Mouse (Mus musculus): ENCODE measurements around the gene Rnf227. TPM values are rescaled to one million over a fixed set of nuclear protein-coding genes. Genes with fewer than 3 reads are reported as not detected.

Rnf227 gene
- polyA plus RNA-seq, 1 experiment from 2014 or later: 23.7 TPM

DNA sequence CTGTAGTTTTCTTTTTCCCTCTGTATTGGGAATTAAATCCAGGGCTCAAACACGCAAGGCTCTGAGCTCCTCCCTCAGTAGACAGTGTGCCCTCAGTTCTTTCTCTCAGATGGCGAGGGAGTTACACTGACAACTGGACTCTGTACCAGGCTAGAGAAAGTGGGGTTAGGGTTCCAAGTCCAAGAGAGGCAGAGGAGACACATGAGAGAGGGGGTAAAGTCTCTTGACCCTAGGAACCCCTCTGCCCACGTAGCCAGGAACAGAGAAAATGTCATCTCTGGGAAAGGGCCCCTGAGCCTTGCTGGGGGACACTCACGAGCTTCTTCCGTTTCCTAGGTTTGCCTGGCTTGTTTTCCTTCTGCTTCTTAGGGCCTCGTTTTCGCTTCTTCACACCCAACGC, 24.1 kb downstream of the Rnf227 start:
- no peak for ATAC-seq (replicated peaks; ENCODE audit: insufficient number of reproducible peaks, low FRiP score, low TSS enrichment, low read depth)
- no peak overlapping the region for H3K4me2 ChIP-seq (ENCODE audit: low read depth, low read length)
- 0 out of 2 replicates have a peak overlapping the region, but pooled peaks have one; percentile 16 for H3K27ac ChIP-seq (replicated peaks; ENCODE audit: low read depth, low read length)
- no peaks in the 10 kb centered on the region for H3K9me3 ChIP-seq (replicated peaks; ENCODE audit: control insufficient read depth, low read length)
- H3K4me1 ChIP-seq (ENCODE audit: control insufficient read depth, insufficient read depth, low read length): peaks cover 15% of the 10 kb centered on the region
- H3K36me3 ChIP-seq (replicated peaks; ENCODE audit: control insufficient read depth, insufficient read depth, low read depth, low read length): peaks cover 27% of the 10 kb centered on the region
- 44% methylated on average over 8 of the region's 8 CpGs for WGBS
- no peaks in the 10 kb centered on the region for H3K27me3 ChIP-seq (ENCODE audit: control insufficient read depth, insufficient read depth, low read length)
- no peak for DNase-seq (ENCODE audit: low spot score)
- H3K9ac ChIP-seq (replicated peaks; ENCODE audit: low read length): no peak overlapping the region
- H3K4me3 ChIP-seq (ENCODE audit: low read depth, low read length): no peak overlapping the region

DNA sequence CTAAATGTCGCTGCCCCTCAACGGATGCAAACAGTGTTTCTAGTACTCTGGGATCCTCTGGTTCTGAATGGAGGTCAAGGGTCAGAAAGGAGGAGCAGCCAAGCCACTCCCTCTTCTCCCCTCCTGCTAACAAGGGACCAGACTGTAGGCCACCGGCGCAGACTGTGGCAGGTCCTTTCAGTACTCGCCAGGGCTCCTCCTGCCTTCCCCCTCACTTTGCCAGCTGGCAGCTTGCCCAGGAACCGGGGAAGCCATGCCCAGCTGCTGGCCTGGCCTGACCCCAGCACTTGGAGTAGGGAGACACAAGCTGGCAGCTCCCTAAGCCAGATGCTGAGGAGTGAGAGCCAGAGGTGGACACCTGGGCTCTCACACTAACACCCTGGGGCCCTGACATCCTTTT, 24.6 kb downstream of the Rnf227 start:
- Histone ChIP-seq H3K36me3 (replicated peaks; ENCODE audit: control insufficient read depth, insufficient read depth, low read depth, low read length) (peaks cover 23% of the 10 kb centered on the region), H3K4me1 (ENCODE audit: control insufficient read depth, insufficient read depth, low read length) (peaks cover 15% of the 10 kb centered on the region), H3K9me3 (replicated peaks; ENCODE audit: control insufficient read depth, low read length) (no peaks in the 10 kb centered on the region), H3K27ac (replicated peaks; ENCODE audit: low read depth, low read length) (peak overlapping the region; percentile 96; the same call in 1 of the 2 replicates), H3K27me3 (ENCODE audit: control insufficient read depth, insufficient read depth, low read length) (no peaks in the 10 kb centered on the region), H3K9ac (replicated peaks; ENCODE audit: low read length) (peak overlapping the region; percentile 40), H3K4me3 (ENCODE audit: low read depth, low read length) (peak overlapping the region; percentile 7; the same call in 1 of the 2 replicates), H3K4me2 (ENCODE audit: low read depth, low read length) (peak overlapping the region; percentile 69)
- ATAC-seq (replicated peaks; ENCODE audit: insufficient number of reproducible peaks, low FRiP score, low TSS enrichment, low read depth) (no peak; the same call in 1 of the 2 replicates), DNase-seq (ENCODE audit: low spot score) (peak; percentile 56)
- WGBS: 0% methylated on average over 6 of the region's 6 CpGs

GRCm38 (mm10) chr11:69365722-69366121, 25.5 kb downstream of the Rnf227 start:
- peaks cover 15% of the 10 kb centered on the region for H3K4me1 ChIP-seq (ENCODE audit: control insufficient read depth, insufficient read depth, low read length)
- WGBS: 23% methylated on average over 6 of the region's 6 CpGs
- H3K4me3 ChIP-seq (ENCODE audit: low read depth, low read length): peak overlapping the region; percentile 34
- H3K27ac ChIP-seq (replicated peaks; ENCODE audit: low read depth, low read length): peak overlapping the region; percentile 96
- no peak for ATAC-seq (replicated peaks; ENCODE audit: insufficient number of reproducible peaks, low FRiP score, low TSS enrichment, low read depth)
- H3K4me2 ChIP-seq (ENCODE audit: low read depth, low read length): peak overlapping the region; percentile 69
- H3K27me3 ChIP-seq (ENCODE audit: control insufficient read depth, insufficient read depth, low read length): no peaks in the 10 kb centered on the region
- DNase-seq (ENCODE audit: low spot score): no peak
- peak overlapping the region; percentile 65 for H3K9ac ChIP-seq (replicated peaks; ENCODE audit: low read length)
- H3K36me3 ChIP-seq (replicated peaks; ENCODE audit: control insufficient read depth, insufficient read depth, low read depth, low read length): peaks cover 15% of the 10 kb centered on the region
- H3K9me3 ChIP-seq (replicated peaks; ENCODE audit: control insufficient read depth, low read length): no peaks in the 10 kb centered on the region

DNA sequence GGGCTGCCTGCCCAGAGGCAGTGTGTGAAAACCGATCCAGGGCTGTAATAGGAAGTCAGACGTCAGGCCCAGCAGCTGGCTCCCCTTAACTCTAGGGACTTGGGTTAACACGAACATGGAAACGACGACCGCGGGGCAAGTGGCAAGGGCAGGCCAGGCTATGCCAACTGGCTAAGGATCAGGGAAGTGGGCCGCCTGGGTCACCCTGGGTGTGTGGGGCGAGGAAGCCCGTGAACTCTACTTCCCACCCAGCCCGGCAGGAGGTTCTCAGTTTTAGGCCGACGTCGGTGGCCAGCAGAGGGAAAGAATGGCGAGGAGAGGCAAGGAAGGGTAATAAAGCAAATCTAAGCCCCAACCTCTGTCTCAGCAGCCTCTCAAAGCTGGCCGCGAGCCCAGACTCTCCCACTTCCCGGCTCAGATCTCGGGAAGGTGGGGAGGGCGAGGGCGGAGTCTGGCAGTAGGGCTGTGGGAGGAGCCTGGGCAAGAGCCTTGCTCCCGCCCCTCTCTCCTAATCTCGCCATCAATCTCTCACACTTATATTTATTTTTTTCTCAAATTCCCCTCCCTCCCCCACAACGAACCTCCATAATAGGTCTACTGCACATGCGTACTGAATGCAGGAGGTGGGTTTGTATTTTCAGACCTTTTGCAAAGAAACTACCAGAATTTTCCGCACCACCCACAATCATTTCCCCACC, 26.0 kb downstream of the Rnf227 start:
- DNase-seq (ENCODE audit: low spot score) (peak; percentile 95), ATAC-seq (replicated peaks; ENCODE audit: insufficient number of reproducible peaks, low FRiP score, low TSS enrichment, low read depth) (peak; percentile 78)
- Histone ChIP-seq H3K27ac (replicated peaks; ENCODE audit: low read depth, low read length) (peak overlapping the region; percentile 96), H3K4me3 (ENCODE audit: low read depth, low read length) (peak overlapping the region; percentile 34), H3K4me2 (ENCODE audit: low read depth, low read length) (peak overlapping the region; percentile 69), H3K36me3 (replicated peaks; ENCODE audit: control insufficient read depth, insufficient read depth, low read depth, low read length) (peaks cover 12% of the 10 kb centered on the region), H3K4me1 (ENCODE audit: control insufficient read depth, insufficient read depth, low read length) (peaks cover 15% of the 10 kb centered on the region), H3K9me3 (replicated peaks; ENCODE audit: control insufficient read depth, low read length) (no peaks in the 10 kb centered on the region), H3K27me3 (ENCODE audit: control insufficient read depth, insufficient read depth, low read length) (no peaks in the 10 kb centered on the region), H3K9ac (replicated peaks; ENCODE audit: low read length) (peak overlapping the region; percentile 65)
- WGBS: under 1% methylated on average over 26 of the region's 26 CpGs

GRCm38 (mm10) chr11:69366855-69367615, 26.8 kb downstream of the Rnf227 start:
- Histone ChIP-seq H3K27me3 (ENCODE audit: control insufficient read depth, insufficient read depth, low read length) (no peaks in the 10 kb centered on the region), H3K4me3 (ENCODE audit: low read depth, low read length) (peak overlapping the region; percentile 99), H3K4me2 (ENCODE audit: low read depth, low read length) (peak overlapping the region; percentile 90), H3K9ac (replicated peaks; ENCODE audit: low read length) (peak overlapping the region; percentile 100), H3K36me3 (replicated peaks; ENCODE audit: control insufficient read depth, insufficient read depth, low read depth, low read length) (peaks cover 7% of the 10 kb centered on the region), H3K27ac (replicated peaks; ENCODE audit: low read depth, low read length) (peak overlapping the region; percentile 99), H3K4me1 (ENCODE audit: control insufficient read depth, insufficient read depth, low read length) (peaks cover 15% of the 10 kb centered on the region), H3K9me3 (replicated peaks; ENCODE audit: control insufficient read depth, low read length) (no peaks in the 10 kb centered on the region)
- peak; percentile 64 for DNase-seq (ENCODE audit: low spot score)
- WGBS: under 1% methylated on average over 22 of the region's 22 CpGs
- no peak for ATAC-seq (replicated peaks; ENCODE audit: insufficient number of reproducible peaks, low FRiP score, low TSS enrichment, low read depth)

DNA sequence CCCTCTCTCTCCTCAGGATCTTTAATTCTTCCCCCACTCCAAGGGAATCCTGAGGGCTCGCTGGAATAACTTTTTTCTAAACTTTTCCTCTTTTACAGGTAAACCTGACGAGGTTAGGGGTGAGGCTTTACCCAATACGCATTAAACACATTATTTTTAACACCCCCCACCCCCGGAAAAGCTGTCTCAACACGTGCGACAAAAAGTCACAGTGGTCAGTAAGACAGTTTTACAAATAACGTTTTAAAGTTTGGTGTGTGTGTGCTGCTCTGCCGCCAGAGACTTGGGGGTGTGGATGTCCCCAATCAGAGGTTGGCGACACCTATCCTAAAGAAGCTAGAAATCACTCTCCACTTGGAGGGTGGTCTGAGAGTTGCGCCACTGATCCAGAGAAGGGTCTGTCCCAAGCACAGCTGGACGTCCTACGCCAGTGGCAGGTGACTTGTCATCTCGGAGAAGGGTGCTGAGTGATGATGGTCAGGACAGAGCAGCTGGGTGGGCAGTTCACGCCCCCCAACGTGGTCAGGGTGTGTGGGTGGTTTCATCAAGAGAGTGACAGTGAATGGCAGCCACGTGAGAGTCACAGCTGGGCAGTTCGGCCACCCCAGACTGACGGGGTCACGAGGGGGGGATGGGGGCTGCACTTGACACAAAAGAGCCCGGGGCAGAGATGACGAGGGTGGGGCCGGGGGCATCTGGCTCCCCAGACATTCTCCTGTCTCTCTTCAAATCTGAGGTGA, 27.5 kb downstream of the Rnf227 start:
- WGBS: under 1% methylated on average over 22 of the region's 22 CpGs
- 0 out of 2 replicates have a peak, but pooled peaks have one; percentile 5 for ATAC-seq (replicated peaks; ENCODE audit: insufficient number of reproducible peaks, low FRiP score, low TSS enrichment, low read depth)
- H3K36me3 ChIP-seq (replicated peaks; ENCODE audit: control insufficient read depth, insufficient read depth, low read depth, low read length): peaks cover 7% of the 10 kb centered on the region
- peak overlapping the region; percentile 100 for H3K9ac ChIP-seq (replicated peaks; ENCODE audit: low read length)
- no peaks in the 10 kb centered on the region for H3K27me3 ChIP-seq (ENCODE audit: control insufficient read depth, insufficient read depth, low read length)
- DNase-seq (ENCODE audit: low spot score): peak; percentile 54
- H3K4me2 ChIP-seq (ENCODE audit: low read depth, low read length): peak overlapping the region; percentile 90
- H3K27ac ChIP-seq (replicated peaks; ENCODE audit: low read depth, low read length): peak overlapping the region; percentile 99
- peaks cover 13% of the 10 kb centered on the region for H3K4me1 ChIP-seq (ENCODE audit: control insufficient read depth, insufficient read depth, low read length)
- no peaks in the 10 kb centered on the region for H3K9me3 ChIP-seq (replicated peaks; ENCODE audit: control insufficient read depth, low read length)
- peak overlapping the region; percentile 99 for H3K4me3 ChIP-seq (ENCODE audit: low read depth, low read length)

GRCm38 (mm10) chr11:69368356-69369214, 28.3 kb downstream of the Rnf227 start:
- DNase-seq (ENCODE audit: low spot score) (peak; percentile 53), ATAC-seq (replicated peaks; ENCODE audit: insufficient number of reproducible peaks, low FRiP score, low TSS enrichment, low read depth) (0 out of 2 replicates have a peak, but pooled peaks have one; percentile 2)
- H3K4me1 ChIP-seq (ENCODE audit: control insufficient read depth, insufficient read depth, low read length): peaks cover 13% of the 10 kb centered on the region
- peak overlapping the region; percentile 100 for H3K9ac ChIP-seq (replicated peaks; ENCODE audit: low read length)
- peaks cover 1% of the 10 kb centered on the region for H3K36me3 ChIP-seq (replicated peaks; ENCODE audit: control insufficient read depth, insufficient read depth, low read depth, low read length)
- H3K27me3 ChIP-seq (ENCODE audit: control insufficient read depth, insufficient read depth, low read length): no peaks in the 10 kb centered on the region
- peak overlapping the region; percentile 99 for H3K27ac ChIP-seq (replicated peaks; ENCODE audit: low read depth, low read length)
- WGBS: 0% methylated on average over 56 of the region's 106 CpGs
- no peaks in the 10 kb centered on the region for H3K9me3 ChIP-seq (replicated peaks; ENCODE audit: control insufficient read depth, low read length)
- H3K4me2 ChIP-seq (ENCODE audit: low read depth, low read length): peak overlapping the region; percentile 90
- peak overlapping the region; percentile 99 for H3K4me3 ChIP-seq (ENCODE audit: low read depth, low read length)

Data from embryonic facial prominence, embryonic 11.5 days (tissue).